Mouse (Mus musculus) left cerebral cortex, adult 8-10 months (tissue): Measurements from ENCODE around the gene Col23a1. TPM values are rescaled to one million over a fixed set of nuclear protein-coding genes. Genes with fewer than 3 reads are reported as not detected.

Source experiments
- DNase-seq, 2 experiments: peaks; one replicate each; pipeline ENCODE4 v3.0.0; 2022; ENCODE audit warnings: low spot score in 2 of 2
- total RNA-seq, 4 experiments: library from RNA; stranded (reverse); gene quantifications; 2 replicates each; pipeline ENCODE4 v1.2.4; 2022

Gene Col23a1
- total RNA-seq, 4 experiments from 2014 or later, result 8.0 to 11.0 (median 9.0) TPM

DNA sequence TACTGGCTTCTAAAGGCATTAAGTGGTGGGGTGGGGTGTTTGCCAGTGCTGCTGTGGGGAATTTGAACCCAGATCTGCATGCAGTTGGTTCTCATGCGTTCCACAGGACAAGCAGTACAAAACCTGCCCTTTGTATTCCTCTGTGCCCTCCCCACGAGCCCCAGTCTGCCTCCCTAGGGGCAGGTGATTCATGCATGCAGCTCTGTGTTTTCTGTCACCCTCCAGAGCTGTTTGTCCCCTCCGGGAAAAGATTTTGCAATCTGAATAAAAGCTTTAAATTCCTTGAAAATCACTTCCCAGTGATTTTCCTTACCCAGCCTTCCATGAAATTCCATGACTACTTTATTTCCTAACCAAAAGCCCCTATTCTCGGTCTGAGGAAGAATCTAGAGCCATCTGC, 186.8 kb downstream of the Col23a1 start:
- DNase-seq, result no peak

DNA sequence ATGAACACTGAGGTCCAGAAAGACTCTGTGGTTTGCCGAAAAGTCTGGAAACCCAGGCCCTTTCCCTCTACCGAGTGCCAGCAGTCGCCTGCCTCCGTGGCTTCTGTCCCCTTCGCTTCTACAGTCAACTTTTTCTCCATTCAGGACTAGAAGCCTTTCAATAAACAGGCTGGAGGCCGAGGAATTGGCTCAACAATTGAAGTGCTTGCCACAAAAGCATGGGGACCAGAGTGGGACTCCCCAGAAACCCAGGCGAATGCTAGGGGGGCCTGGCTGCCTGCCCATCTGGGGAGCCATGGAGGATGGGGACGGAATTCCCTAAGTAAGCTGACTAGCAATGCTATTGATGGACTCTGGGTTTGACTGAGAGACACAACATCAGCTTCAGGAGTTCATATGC, 187.9 kb downstream of the Col23a1 start:
- DNase-seq, result no peak

DNA sequence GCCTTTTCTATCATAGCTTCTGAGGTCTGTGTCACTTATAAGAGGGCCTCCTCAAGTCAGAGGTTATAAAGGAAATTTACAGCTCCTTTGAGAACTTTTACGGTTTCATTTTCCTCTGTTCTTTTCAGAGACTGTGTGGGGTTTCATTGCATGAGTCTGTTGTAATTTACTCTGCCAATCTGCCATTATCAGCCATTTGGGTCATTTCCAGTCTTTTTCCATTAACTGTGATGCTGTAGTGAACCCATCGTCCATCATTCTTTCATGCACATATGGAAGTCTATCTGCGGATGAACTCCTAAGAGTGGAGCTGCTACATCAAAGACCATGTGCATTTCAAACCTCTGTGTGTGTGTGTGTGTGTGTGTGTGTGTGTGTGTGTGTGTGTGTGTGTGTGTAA, 192.5 kb downstream of the Col23a1 start:
- DNase-seq, result no peak

DNA sequence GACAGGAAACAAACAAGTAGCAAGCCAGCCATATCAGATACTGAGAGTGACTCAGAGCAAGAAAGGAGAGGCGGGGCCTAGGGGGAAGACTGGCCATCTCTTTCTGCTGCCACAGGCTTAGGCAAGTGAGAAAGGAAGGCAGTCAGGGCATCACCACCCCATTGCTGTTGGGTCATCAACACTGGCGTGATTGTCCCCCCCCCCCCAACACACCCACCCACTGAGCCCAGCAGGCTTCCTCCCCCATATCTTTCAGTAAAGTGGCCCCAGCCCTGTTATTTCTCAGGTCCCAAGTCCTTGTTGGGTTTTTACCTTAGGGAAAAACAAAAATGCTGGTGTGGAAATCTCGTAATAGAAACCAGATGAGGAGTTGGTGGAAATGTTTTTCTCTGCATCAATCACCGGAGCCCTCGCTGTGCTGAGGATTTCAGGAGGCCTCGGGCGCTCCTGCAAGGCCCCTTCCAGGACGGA, 195.4 kb downstream of the Col23a1 start:
- DNase-seq, result no peak

DNA sequence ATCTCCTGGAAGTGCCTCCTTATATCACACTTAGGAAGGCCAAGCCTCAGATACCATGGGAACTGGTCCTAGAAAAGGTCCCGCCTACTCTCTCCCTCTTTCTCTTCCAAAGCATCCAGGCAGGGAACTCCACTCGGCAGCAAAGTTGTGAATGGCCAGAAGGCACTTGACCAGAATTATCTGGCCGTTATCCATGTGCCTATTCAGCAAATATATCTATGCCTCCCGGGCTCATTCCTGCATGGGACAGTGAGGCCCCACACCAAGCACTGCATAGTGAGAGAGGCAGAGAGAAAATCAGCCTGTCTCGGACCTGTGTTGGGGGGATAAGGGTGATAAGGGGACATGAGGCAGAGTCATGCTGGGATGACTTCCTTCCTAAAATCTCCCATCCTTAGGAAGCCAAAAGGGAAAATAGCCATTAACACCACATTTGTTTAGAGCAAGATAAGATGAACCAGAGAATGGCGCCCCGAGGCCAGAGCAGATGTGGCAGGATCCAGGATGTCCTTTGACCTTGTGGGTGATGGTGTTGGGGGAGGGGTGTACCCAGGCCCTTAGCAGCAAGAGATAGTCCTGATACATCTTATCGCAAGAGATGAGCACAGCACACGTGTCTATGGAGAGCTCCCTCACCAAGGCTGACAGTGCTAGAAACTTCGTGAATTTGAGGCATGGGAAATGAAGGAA, 196.2 kb downstream of the Col23a1 start:
- DNase-seq, result no peak

DNA sequence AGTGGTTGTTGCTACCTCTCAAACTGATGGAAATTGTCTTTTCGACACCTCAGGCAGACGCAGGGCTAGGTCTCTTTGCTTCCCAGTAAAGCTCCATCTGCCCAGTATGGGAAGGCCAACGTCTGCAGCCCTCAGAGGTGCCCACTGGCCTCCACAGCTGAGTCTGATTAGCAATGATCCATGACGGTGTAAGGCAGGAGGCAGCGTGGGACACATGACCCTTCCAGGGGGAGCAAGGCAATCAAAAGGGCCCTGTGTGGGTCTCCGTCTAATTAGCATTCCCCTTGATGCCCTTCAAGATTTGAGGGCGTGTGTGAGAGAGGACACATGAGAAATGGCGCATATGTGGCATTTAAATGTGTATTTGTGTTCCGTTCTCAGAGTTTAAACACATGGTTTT, 199.1 kb downstream of the Col23a1 start:
- DNase-seq, result no peak

DNA sequence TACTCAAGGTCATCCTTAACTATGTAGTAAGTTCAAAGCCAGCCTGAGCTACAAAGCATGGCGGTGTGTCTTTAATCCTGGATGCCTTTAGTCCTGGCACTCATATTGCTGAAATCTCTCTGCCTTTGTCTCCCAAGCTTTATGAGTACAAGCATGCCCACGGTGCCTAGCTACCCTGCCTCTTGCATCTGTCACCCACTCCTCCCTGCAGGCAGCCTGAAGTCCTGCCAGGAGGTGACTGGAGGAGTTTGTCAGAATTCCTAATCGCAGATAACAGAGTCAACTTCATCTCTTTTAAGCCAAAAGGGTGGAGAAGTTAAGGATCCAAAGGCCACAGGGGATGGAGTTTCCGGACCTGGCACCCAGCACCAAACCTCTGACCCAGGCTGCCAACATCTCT, 203.7 kb downstream of the Col23a1 start:
- no peak for DNase-seq

DNA sequence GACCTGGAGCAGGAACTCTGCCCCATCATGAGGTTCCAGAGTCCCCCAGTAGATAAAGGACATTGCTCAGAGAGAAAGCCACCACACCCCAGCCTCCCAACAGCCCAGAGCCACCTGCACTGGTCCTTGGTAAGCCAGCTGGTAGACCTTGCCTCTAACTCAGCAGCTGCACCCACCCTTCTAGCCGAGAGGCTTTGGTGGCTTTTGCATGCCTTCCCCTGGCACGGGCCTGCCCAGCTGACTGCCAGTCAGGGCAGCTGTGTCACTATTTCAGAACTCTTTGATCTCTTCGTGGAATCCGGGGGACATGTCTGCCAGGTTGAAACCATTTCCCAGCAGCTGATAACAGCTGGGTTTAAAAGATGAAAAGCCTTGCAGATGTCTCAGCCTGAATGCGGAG, 204.5 kb downstream of the Col23a1 start:
- no peak for DNase-seq

DNA sequence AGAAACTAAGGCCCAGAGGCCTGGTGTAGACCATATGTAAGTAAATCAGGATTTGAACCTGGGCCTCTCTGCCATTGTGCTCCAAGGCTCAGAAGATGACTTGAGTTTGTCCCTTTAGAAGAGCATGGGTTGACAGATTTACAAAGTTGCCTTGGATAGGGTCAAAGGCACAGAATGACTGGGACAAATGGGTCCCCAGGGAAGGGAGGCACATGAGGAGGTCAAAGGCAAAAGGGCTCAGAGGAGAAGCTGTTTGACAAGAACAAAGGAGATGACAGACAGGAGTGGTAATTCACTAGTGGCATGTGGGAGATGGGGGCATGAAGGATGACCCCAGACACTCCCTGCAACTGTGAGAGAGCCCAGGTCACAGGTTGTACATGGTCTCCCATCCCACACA, 210.1 kb downstream of the Col23a1 start:
- DNase-seq, result no peak

DNA sequence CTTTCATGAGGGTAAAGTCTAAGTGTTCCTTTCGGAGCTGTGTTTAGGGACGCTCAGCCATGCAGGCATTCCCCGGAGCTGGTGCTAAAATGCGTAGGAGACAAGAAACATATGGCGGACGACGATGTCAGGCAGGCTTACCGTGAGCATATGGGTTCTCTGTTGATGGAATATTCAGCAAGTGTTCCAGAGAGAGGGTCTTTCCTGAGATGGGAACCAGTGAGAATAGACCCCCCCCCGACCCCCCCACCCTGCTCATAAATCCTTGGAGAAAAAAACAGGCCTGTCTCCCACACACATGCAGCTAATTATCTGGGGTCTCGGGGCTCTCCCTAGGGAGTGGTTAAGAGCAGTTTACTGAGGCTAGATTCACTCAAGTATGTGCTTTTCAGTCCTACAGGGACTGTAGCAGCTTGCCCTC, 212.7 kb downstream of the Col23a1 start:
- peak in 1 of 2 experiments; percentile 67 for DNase-seq

DNA sequence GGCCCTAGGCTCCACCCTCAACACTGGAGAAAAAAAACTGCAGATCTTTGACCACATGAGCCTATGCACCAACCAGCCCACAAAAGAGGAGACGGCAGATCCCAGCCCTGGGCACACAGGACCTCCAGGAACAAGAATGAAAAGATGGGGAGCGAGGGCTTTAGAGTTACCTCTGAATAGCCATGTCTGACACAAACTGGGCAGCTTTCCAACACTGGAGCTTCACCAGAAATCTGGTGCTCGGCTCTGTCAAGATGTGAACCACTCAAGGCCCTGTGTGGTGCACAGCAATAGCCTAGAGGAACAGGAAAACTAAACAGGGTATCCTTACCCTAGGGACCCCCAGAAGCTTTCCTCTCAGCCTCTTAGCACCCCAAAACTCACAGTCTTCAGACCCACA, 215.2 kb downstream of the Col23a1 start:
- no peak for DNase-seq

DNA sequence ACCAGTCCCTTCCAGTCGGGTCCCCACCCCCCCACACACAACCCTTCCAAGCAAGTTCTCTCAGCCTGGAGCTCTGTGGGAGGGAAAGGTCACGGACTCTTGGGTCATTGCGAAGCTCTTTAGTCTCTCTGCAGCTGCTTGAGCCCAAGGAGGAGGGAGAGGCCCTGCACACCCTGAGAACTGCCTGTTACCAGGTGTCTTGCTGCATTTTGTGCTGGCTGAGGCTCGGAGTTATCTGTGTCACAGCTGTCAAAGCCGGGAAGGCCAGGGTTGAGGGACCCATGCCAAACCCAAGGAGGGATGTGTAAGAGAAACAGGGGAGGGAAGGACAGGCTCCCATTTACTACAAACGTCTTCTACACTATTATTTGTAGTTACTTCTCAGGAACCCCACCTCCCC, 218.3 kb downstream of the Col23a1 start:
- no peak for DNase-seq

DNA sequence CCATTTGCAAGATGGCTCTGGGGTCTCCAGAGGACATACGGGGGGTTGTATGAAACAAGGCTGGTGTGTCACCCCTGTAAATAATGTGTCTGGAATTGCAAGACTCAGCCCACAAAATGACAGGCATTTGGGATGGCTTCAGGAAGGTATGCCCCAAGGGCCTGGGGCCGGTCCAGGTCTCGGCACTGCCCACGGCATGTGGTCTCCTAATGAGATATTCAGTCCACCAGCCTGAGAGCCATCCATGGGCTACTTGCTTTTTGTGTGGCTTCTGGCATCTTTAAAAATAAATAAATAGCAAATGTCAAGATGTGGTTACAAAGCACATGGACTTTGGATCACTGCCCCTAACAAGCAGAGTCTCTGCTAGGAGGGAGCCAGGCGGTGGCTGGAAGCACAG, 219.5 kb downstream of the Col23a1 start:
- no peak for DNase-seq

DNA sequence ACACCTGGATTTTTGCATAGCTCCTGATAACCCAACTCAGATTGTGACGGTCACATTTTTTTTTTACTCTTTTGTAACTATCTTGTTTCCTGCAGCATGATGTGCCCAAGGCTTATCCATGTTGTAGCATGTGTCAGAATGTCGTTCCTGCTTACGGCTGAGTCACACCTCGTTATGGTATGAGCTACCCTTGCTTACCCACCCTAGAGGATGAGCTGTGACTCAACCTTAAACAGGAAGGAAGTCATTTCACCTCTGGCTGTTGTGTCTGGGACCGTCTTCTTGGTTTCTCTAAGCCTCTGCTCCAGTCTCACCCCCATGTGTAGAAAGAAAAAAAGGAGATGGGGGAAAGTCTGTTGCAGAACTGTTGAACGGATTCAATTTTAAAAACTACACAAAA, 223.3 kb downstream of the Col23a1 start:
- no peak for DNase-seq

DNA sequence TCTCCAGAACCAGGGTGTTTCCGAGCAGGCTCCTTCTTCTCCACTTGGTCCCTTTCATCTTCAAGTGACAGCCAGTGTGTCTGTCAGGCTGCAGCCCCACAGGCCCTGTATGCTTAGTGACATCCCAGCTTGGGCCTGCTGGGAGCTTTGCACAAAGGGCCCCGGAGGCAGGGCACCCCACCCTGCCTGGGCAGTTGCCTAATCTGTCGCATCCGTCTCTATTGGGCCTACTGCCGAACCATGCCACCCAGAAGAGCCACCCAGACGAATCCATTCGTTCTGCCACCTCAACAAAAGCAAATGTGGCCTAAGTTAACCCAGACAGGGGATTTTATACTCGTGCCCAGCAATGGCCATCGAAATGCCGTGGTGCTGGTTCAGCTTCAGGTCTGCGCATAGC, 225.6 kb downstream of the Col23a1 start:
- DNase-seq, result no peak

DNA sequence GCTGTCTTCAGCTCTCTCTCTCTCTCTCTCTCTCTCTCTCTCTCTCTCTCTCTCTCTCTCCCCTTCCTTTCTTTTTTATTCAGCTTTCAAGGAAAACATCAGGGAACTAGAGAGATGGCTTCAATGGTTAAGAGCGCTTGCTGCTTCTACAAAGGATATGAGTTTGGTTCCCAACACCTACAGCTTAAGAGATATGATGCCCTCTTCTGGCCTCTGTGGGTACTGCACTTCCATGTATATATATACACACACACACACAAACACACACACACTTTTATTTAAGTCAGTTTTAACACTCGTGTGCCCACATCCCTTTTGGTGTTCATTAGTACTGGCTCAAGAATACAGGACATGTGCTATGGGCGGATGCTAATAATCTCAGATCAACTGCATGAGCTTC, 228.4 kb downstream of the Col23a1 start:
- no peak for DNase-seq

DNA sequence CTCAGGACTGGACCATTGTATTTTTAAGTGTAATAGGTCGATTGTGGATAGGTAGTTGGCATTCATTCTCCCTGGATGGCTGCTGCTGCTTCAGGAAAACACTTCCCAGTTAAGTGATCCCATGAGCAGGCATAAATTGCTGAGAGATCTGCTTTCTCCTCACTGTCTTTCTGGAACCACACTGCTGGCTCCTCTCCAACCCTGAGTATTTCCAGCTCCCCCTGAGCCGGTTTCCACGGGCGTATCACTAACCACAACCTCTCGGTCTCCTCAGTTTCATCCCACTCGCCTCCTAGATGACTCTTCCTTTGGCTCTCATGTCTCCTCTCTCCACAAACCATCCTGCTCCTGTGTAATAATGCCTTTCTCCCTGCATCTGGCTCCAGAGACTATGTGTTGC, 228.9 kb downstream of the Col23a1 start:
- no peak for DNase-seq

DNA sequence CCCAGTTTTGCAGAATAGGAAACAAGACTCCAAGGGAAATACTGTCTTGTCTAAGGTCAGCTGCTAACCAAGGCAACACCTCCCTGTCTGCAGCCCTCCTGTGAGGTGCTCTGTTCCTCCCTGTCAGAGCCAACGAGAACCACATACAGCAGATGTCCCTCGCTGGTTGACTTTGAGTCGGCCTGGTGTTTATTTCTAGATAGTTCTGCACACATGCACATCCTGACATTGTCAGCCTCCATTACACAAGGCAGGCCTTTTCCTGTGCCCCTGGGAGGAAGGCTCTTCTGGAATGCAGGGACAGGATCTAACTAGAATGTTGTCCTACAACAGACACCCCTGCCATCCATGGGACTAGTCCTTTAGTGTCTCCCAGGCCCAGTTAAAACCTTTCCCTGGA, 231.7 kb downstream of the Col23a1 start:
- no peak for DNase-seq

DNA sequence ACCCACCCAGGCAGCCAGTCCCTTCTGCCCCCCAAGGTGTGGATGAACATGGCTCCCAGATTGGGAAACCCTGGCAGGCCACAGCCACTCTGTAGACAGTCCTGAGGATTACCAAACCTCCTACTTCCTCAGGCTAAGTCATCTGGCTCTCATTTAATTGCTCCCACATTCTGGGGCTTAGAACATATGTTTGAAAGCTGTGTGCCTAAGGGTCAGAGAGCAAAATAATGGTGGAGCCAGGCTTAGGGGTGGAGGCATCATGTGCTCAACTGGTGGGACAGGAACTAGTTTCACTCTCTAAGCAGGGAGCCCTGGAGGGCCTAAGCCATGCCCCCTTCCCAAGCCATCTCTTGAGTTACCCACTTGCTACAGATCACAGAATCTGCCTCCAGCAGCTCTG, 233.5 kb downstream of the Col23a1 start:
- DNase-seq, result no peak

DNA sequence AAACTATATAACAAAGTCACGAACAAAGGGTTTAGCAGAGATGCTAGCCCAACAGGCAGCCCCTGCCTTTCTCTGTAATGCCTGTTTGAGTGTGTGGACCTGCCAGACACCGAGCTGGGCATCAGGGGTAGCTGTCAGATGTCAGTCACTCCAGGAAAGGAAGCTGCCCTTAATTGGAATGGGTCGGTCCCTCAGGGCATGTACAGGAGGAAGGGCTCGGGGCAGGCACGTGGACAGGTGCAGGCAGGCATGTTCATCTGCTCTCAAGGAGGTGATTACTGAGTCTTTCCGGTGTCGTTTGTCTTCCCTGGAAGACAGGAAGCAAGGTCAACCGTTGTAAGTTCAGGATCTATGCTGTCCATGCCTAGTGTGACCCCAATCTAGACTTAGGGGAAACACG, 233.9 kb downstream of the Col23a1 start:
- DNase-seq, result no peak

DNA sequence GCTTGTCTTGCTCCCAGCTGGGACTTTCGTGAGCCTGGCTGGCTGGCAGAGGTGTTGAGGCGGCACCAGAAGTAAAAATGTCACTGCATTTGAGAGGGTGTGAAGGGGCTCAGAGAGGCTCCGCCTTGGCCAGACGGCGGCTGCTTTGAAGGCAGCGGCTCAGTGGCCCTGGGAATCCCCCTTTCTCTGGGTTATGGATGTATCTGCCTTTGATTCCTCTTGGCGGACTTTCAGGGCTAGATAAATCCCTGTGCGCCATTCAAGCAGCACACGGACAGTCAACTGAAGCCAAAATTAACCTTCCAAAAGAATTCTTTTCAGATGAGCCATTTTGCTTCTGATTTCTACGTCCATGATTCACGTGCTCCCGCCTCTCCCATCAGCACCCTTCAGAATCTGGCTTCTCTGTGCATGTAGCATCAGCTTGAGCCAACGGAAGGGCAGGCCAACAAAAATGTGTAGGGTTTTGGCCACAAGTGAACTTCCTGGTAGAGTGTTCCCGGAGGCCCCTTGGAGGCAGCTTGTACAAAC, 237.0 kb downstream of the Col23a1 start:
- no peak for DNase-seq

DNA sequence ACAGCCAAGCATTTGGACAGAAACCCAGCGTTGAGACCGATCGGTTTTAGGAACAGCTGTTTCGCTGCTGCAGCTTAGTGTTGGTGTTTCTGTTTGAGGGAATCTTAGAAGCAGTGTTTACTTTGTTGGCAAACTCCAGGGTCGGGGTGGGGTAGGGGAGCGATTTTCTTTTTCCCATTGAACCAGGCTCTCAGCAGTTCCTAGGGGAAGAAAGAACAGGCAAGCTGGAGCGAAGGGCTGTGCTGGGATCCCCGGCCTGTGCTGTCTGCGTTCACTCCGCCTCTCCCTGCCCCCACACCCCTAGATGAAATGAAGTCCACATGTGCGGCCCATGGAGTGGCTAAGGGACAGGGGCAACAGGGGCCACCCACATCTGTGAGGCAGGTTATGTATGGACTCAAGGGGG, 243.4 kb downstream of the Col23a1 start:
- DNase-seq, result no peak

DNA sequence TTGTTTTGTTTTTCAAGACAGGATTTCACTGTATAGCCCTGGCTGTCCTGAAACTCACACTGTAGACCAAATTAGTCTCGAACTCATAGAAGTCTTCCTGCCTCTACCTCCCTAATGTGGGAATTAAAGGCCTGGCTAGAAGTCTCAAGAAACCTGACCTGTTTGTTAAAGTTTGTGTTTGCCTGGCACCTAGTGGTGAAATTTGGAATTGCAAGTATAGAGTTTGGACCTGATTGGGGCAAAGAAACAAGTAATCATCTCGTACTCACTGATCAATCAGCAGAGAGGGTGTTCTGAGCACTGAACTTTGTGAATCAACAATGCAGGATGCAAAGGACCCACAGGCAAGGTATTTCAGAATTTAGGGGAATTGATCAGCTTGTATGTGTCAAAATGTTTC, 244.6 kb downstream of the Col23a1 start:
- peak in 1 of 2 experiments; percentile 53 for DNase-seq

DNA sequence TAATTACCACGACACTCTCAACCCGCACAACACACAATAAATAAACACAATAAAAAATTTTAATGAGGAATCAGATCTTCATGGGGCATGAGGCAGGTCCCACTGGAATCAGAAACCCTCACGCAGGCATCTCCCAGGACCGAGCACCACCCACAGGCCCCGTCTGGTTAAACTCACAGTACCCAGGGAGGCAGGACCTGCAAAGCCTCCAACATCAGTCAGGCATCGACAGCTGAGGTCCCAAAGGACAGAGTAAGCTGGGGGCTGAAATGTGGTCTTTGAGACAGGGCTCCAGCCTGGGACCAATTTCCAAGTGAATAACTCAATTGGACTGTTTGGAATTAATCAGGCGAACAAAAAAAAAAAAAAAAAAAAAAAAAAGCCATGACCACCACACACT, 248.7 kb downstream of the Col23a1 start:
- DNase-seq, result no peak
